Mouse (Mus musculus) megakaryocyte-erythroid progenitor cell, adult 5 weeks (primary cell): ENCODE measurements around the gene Gm17087. TPM values are rescaled to one million over a fixed set of nuclear protein-coding genes. Genes with fewer than 3 reads are reported as not detected.

Source experiments
- polyA plus RNA-seq: library from polyadenylated mRNA; stranded (reverse); fragments of >175 nt; gene quantifications from 2 replicates; pipeline ENCODE4 v1.2.3, GENCODE M21; 2012

Gm17087 gene
- not detected in 2 replicates for polyA plus RNA-seq

DNA sequence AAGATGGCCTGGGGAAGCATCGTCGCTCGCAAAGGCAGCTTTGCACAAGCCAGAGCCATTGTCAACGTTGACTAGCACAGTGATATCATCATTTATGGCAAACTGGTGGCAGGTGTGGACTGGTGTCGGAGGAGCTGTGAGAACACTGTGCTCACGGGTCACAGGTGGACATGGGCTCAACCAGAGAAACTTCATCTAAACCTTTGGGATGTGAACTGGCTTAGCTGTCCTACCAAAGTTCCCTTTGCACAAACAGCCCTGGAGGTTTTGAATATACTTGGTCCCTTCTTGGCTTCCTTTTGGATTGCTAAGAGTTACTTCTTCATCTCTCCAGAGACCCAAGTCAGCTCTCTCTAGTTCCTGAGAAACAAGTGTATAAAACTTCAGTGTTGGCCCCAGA is at the start of gene Gm17087:
Gm17087 (minus strand) TSS at position 101 of the 400 bp plus-strand sequence.

DNA sequence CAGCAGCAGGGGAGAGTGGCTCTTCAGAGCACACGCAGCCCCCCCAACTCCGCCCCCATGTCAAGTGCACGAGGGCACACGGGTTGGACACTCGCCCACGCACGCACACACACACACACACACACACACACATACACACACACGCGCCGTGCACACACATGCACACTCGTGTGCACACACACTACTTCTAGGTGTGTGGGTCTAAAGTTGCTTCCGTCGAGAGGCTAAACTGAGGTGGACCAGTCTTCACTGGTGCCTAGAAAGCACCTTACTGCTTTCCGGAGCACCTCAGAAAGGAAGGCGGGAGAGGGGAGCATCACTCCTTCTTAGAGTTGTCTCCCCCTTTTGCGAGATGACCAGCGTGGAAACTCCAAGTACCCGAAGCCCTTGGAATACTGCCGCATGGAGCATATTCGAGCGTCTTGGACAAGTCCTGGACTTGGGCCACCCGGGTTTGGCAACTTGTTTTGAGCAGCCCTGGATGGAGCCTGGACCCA is 41.5 kb downstream of the Gm17087 start, which contains the start of gene Pde10a:
Pde10a (plus strand) TSS at position 148 of the 497 bp plus-strand sequence.

Other genes with a start within 250 kb of the Gm17087 start
- gene Prr18, start 229.5 kb downstream of the Gm17087 start, polyA plus RNA-seq: 0.22 and 0.80 TPM in 2 replicates
- gene T2, start 211.0 kb downstream of the Gm17087 start, polyA plus RNA-seq: 0.11 TPM in 1 of 2 replicates, not detected in the other
- 0.15 TPM in 1 of 2 replicates, not detected in the other for gene T, start 132.5 kb downstream of the Gm17087 start, polyA plus RNA-seq
- gene Pde10a, start 41.6 kb downstream of the Gm17087 start, polyA plus RNA-seq: 0.49 and 1.5 TPM in 2 replicates